Mouse (Mus musculus): ENCODE measurements around the gene Coro1c.

Coro1c gene

DNA sequence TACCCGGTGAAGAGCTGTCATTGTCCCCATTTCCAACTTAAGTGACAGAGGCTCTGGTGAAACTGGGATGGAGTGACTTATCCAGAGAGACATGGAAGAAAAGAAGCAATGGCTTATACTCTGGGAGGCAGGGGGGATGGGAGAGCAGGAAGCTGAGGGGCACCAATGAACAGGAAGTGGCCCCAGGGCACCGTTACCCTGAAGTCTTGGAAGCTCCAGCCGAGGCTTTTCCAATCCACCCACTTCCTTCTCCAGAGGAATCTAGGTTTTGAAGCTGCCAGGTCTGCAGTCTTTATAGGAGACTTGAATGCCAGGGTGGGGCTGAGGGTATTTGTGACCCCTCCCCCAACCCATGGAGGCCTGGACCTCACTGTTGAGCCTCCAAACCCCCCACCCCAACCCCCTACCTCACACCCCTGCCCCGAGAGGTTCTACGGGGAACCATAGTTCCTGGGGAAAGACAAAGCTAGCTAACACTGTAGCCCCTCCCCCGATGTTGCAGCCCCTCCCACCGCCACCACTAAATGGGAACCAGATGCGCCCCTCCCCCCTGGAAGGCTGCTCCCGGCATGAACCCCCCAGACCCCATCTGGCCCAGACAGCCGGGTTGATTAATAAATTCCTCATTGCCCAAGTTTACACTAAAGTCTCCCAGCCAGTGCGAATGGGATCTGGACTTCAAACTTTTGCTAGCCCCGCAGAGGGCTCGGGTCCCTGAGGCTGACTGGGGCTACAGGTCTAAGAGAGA, 112.0 kb downstream of the Coro1c start:
- no peak for DNase-seq (ENCODE audit: low spot score)
